Mouse (Mus musculus): ENCODE data around the gene Cdkl4. TPM values are rescaled to one million over a fixed set of nuclear protein-coding genes. Genes with fewer than 3 reads are reported as not detected.

Gene Cdkl4
- polyA plus RNA-seq, 1 experiment: 0.25 TPM

GRCm38 (mm10) chr17:80505766-80506165 lies 71.8 kb downstream of the Cdkl4 start:
- H3K4me3 ChIP-seq (ENCODE audit: insufficient read depth, low read length): no peak overlapping the region
- H3K27ac ChIP-seq (ENCODE audit: insufficient read depth, low read depth, low read length): no peak overlapping the region
- TF ChIP-seq CTCF (IDR thresholded peaks at IDR 0.05; ENCODE audit: low read depth, low read length): no peak
- no peak for TF ChIP-seq POLR2A (IDR thresholded peaks at IDR 0.05; ENCODE audit: borderline replicate concordance, low read depth, low read length)
- H3K4me1 ChIP-seq (ENCODE audit: control insufficient read depth, insufficient read depth, low read length): peaks cover 9% of the 10 kb centered on the region

DNA sequence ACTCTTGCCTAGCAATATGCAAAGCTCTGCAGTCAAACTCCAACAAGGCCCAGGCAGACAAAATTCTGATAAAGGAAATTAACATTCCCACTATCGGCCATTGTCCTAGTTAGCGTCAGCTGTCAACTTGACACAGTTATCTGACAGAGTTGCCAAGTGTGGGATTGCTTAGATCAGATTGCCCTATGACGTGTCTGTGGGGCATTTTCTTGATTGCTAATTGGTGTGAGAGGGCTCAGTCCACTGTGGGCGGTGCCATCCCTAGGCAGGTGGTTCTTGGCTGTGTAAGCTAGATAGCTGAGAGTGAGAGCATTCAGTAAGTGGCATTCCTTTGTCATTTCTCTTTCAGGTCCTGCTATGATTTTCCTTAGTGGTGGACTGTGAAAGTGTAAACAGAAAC lies 72.3 kb downstream of the Cdkl4 start:
- Histone ChIP-seq H3K27ac (ENCODE audit: insufficient read depth, low read depth, low read length) (no peak overlapping the region), H3K4me3 (ENCODE audit: insufficient read depth, low read length) (no peak overlapping the region), H3K4me1 (ENCODE audit: control insufficient read depth, insufficient read depth, low read length) (peaks cover 9% of the 10 kb centered on the region)
- TF ChIP-seq CTCF (IDR thresholded peaks at IDR 0.05; ENCODE audit: low read depth, low read length) (no peak), POLR2A (IDR thresholded peaks at IDR 0.05; ENCODE audit: borderline replicate concordance, low read depth, low read length) (no peak)

DNA sequence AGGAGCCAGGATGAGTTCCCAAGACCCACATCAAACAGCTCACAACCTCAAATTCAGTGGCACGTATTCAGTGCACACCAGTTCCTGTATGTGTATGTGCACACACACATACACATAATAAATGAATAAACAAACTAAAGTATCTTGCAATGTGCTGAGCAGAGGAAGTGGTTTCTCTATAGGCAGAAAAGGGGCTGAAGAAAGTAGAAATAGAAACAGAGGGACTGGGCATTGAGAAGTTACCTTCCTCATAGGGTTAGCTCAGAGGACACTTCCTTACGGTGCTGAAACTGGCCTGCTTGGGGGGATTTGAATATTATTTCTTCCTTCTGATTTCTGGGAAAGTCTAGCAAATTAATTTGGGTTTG lies 75.8 kb downstream of the Cdkl4 start:
- Histone ChIP-seq H3K4me3 (ENCODE audit: insufficient read depth, low read length) (no peak overlapping the region), H3K4me1 (ENCODE audit: control insufficient read depth, insufficient read depth, low read length) (peaks cover 19% of the 10 kb centered on the region), H3K27ac (ENCODE audit: insufficient read depth, low read depth, low read length) (no peak overlapping the region)
- TF ChIP-seq POLR2A (IDR thresholded peaks at IDR 0.05; ENCODE audit: borderline replicate concordance, low read depth, low read length) (no peak), CTCF (IDR thresholded peaks at IDR 0.05; ENCODE audit: low read depth, low read length) (no peak)

GRCm38 (mm10) chr17:80501037-80501804 lies 76.4 kb downstream of the Cdkl4 start:
- TF ChIP-seq POLR2A (IDR thresholded peaks at IDR 0.05; ENCODE audit: borderline replicate concordance, low read depth, low read length) (no peak), CTCF (IDR thresholded peaks at IDR 0.05; ENCODE audit: low read depth, low read length) (no peak)
- peaks cover 21% of the 10 kb centered on the region for H3K4me1 ChIP-seq (ENCODE audit: control insufficient read depth, insufficient read depth, low read length)
- H3K4me3 ChIP-seq (ENCODE audit: insufficient read depth, low read length): no peak overlapping the region
- no peak overlapping the region for H3K27ac ChIP-seq (ENCODE audit: insufficient read depth, low read depth, low read length)

DNA sequence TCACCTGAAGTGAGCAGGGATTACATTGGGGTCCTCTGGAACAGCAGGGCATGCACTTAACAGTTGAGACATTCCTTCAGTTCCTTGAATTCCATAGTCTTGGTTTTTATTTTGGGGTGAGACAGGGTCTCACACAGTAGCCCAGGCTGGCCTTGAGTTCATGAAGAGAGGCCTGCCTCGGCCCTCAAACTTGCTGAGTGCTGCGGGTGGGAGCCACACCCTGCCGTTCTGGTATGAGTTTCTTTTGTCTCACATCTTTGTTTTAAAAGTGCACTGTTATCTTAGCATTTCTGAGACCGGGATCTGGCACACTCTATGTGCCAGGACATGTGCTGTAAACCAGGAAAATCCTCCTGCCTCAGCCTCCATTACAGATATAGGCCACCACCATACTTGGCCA lies 77.6 kb downstream of the Cdkl4 start:
- Histone ChIP-seq H3K4me3 (ENCODE audit: insufficient read depth, low read length) (no peak overlapping the region), H3K4me1 (ENCODE audit: control insufficient read depth, insufficient read depth, low read length) (peaks cover 21% of the 10 kb centered on the region), H3K27ac (ENCODE audit: insufficient read depth, low read depth, low read length) (no peak overlapping the region)
- TF ChIP-seq CTCF (IDR thresholded peaks at IDR 0.05; ENCODE audit: low read depth, low read length) (no peak), POLR2A (IDR thresholded peaks at IDR 0.05; ENCODE audit: borderline replicate concordance, low read depth, low read length) (no peak)

- Histone ChIP-seq H3K4me1 (ENCODE audit: control insufficient read depth, insufficient read depth, low read length) (peaks cover 21% of the 10 kb centered on the region), H3K4me3 (ENCODE audit: insufficient read depth, low read length) (no peak overlapping the region), H3K27ac (ENCODE audit: insufficient read depth, low read depth, low read length) (no peak overlapping the region)
- no peak for TF ChIP-seq CTCF (IDR thresholded peaks at IDR 0.05; ENCODE audit: low read depth, low read length)
- TF ChIP-seq POLR2A (IDR thresholded peaks at IDR 0.05; ENCODE audit: borderline replicate concordance, low read depth, low read length): no peak
These were observed 78.9 kb downstream of the Cdkl4 start for GRCm38 (mm10) chr17:80498600-80499268.

DNA sequence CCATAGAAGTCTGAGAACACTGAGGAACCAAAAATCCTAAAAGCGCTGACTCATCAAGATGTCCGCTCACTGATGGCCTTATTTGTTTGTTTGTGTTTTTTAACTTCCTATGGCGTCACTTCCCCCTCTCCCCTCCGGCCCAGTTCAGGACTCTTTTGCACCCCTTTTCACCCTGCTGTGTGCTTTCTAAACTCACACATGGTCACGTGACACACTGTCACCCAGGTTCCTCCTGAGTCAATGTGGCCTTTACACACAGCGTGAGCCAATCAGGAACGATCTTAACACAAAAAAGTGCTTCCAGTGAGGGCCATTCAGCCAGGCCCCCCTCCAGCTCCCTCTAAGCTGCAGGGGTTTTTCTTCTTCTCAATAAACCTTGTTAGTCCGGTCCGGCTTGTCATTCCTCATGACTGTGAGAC lies 80.4 kb downstream of the Cdkl4 start:
- peaks cover 19% of the 10 kb centered on the region for H3K4me1 ChIP-seq (ENCODE audit: control insufficient read depth, insufficient read depth, low read length)
- H3K27ac ChIP-seq (ENCODE audit: insufficient read depth, low read depth, low read length): no peak overlapping the region
- no peak for TF ChIP-seq CTCF (IDR thresholded peaks at IDR 0.05; ENCODE audit: low read depth, low read length)
- no peak for TF ChIP-seq POLR2A (IDR thresholded peaks at IDR 0.05; ENCODE audit: borderline replicate concordance, low read depth, low read length)
- no peak overlapping the region for H3K4me3 ChIP-seq (ENCODE audit: insufficient read depth, low read length)

GRCm38 (mm10) chr17:80496607-80497170 lies 80.9 kb downstream of the Cdkl4 start:
- Histone ChIP-seq H3K4me3 (ENCODE audit: insufficient read depth, low read length) (no peak overlapping the region), H3K27ac (ENCODE audit: insufficient read depth, low read depth, low read length) (no peak overlapping the region), H3K4me1 (ENCODE audit: control insufficient read depth, insufficient read depth, low read length) (peaks cover 18% of the 10 kb centered on the region)
- TF ChIP-seq CTCF (IDR thresholded peaks at IDR 0.05; ENCODE audit: low read depth, low read length): no peak
- no peak for TF ChIP-seq POLR2A (IDR thresholded peaks at IDR 0.05; ENCODE audit: borderline replicate concordance, low read depth, low read length)

- H3K4me3 ChIP-seq (ENCODE audit: insufficient read depth, low read length): no peak overlapping the region
- peaks cover 13% of the 10 kb centered on the region for H3K4me1 ChIP-seq (ENCODE audit: control insufficient read depth, insufficient read depth, low read length)
- TF ChIP-seq POLR2A (IDR thresholded peaks at IDR 0.05; ENCODE audit: borderline replicate concordance, low read depth, low read length): no peak
- no peak for TF ChIP-seq CTCF (IDR thresholded peaks at IDR 0.05; ENCODE audit: low read depth, low read length)
- H3K27ac ChIP-seq (ENCODE audit: insufficient read depth, low read depth, low read length): no peak overlapping the region
These were observed 81.4 kb downstream of the Cdkl4 start for GRCm38 (mm10) chr17:80496185-80496584.

DNA sequence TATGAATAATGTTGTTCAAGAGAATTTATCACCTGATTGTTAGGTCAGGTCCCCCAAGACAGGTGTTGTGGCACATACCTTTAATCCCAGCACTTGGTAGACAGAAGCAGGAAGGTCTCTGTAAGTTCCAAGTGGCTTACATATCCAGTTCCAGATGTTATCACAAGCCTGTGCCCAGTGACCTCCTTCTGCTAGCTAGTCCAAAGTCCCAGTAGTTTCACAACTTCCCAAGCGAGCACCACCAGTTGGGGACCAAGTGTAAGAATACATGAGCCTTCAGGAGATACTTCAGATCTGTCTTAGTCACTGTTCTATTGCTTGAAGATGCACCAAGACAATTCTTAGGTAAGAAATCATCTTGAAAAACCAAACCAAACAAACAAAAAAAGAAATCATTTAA lies 83.7 kb downstream of the Cdkl4 start:
- peaks cover 12% of the 10 kb centered on the region for H3K4me1 ChIP-seq (ENCODE audit: control insufficient read depth, insufficient read depth, low read length)
- H3K27ac ChIP-seq (ENCODE audit: insufficient read depth, low read depth, low read length): no peak overlapping the region
- TF ChIP-seq POLR2A (IDR thresholded peaks at IDR 0.05; ENCODE audit: borderline replicate concordance, low read depth, low read length): no peak
- no peak overlapping the region for H3K4me3 ChIP-seq (ENCODE audit: insufficient read depth, low read length)
